Mouse (Mus musculus): ENCODE measurements around the gene Ilf2.

The Ilf2 gene

DNA sequence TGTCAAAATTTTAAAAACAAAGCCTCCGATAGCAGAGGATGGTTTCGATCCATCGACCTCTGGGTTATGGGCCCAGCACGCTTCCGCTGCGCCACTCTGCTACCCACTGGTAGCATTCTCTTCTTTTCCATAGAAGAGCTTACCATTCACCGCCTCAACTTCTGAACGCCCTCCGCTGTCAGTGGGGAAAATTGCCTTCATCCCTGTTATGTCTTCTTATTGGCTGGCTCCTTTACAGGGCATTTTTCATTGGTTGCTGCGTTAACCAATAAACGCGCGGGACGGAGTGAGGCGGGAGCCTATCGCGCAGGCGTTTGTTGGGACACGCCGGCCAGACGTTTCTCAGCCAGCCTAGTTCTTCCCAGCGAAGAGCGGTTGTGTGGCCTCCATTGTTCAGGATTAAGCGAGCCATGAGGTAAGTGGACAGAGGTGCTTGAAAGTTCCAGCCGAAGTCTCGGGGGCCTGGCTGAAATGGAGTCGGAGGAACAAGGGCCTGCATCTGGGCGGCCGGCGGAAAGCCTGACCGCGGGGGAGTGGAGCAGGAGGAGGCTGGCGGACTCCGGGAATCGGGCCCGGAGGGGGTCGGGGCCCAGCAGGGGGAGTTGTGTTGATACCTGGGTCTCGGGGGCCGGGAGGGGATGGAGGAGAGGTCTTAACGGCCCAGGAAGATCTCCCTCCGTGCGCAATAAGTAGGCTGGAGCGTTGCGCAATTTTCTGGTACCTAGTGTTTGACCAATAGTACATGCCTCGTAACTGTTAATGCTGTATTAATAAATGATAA is at the start of gene Ilf2:
Ilf2 (plus strand) TSS at position 296 of the 781 bp plus-strand sequence.
- peak; percentile 91 for DNase-seq

DNA sequence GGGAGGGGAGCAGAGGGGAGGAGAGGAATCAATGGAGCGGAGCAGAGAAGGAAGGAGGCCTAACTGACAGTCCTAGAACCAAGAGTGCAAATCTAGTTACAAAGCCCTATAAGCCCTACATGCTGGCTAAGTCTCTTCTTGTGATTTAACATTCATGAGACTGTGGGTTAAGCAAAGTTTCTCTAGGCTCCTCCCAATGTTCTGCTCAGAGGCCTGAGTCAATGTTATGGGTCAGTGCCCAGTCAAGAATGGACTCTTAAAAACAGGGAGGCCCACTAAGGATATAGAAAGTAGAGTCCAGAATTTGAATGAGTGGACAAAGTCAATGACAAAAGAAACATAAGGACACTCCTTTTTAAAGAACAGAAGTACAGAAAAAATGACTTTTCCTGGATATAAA is 48.4 kb upstream of the Ilf2 start:
- no peak for DNase-seq

DNA sequence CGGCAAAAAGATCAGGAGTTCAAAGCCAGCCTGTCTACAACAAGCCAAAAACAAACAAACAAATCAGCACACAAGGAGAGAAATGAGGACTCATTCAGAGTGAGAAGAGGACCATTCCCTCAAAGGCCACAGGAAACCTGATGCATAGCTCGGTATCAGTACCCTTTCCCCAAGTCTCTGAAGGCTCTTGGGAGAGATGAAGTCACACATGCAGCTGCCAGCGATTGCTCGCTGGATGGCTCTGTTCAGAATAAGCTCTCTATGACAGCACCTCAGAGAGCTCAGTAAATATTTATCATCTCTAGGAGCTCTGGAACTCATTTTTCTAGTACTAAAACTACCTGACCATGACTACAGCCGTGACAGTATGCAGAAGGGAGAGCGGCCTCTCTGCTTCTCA is 47.7 kb upstream of the Ilf2 start:
- no peak for DNase-seq

DNA sequence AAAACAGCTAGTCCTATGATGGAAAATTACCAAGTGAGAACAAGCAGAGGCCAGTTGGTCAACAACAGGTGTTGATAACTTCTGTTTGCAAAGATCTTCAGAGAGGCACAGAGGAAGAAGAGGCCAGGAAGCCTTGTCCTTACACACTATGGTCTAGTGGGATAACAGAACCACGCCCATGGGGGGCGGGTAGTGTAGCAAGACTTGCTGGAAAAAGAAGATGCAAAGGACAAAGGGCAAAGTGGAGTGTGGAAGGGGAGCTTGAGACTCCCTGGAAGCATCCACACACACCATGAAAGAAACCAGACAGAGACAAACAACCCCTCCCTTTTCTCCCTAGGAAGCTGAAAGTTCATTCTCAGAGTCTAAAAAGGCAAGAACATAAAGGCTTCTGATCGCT is 46.4 kb upstream of the Ilf2 start:
- no peak for DNase-seq

DNA sequence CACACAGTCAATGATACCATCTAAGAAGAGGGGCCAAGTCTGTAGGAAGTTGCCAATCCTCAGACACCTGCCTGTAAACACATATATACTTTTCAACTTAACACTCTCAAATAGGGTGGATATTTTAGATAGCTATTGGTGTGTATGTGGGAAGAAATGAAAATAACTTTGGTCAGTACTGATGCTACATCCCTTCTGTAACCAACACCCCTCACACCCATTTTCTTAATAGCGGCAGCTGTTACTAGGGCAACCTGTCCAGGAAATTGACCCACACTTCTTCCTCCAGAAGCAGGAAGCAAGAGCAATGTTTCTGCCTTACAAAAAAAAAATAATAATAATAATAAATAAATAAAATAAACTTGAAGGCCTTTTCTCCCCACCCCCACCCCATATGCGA is 43.6 kb upstream of the Ilf2 start:
- DNase-seq, result no peak

DNA sequence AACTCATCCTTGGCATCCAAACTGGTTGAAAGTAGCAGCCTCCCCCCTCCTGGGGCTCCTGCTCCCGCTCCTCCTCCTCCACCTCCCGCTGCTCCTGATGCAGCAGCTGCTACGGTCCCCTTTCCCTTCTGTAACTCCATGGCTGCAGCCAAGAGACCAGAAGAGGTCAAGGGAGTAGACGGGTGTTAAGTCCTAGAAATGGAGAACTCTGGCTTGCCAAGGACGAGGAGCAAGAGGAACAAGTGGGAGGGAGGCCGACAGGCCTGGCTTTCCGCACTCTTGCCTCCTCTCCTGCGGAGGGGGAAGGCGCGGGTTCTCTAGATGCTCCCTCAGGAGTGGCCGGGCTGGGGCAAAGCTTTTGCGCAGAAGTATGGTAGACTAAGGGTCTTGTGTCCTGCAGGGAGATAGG is 43.1 kb upstream of the Ilf2 start:
- DNase-seq, result peak; percentile 44

DNA sequence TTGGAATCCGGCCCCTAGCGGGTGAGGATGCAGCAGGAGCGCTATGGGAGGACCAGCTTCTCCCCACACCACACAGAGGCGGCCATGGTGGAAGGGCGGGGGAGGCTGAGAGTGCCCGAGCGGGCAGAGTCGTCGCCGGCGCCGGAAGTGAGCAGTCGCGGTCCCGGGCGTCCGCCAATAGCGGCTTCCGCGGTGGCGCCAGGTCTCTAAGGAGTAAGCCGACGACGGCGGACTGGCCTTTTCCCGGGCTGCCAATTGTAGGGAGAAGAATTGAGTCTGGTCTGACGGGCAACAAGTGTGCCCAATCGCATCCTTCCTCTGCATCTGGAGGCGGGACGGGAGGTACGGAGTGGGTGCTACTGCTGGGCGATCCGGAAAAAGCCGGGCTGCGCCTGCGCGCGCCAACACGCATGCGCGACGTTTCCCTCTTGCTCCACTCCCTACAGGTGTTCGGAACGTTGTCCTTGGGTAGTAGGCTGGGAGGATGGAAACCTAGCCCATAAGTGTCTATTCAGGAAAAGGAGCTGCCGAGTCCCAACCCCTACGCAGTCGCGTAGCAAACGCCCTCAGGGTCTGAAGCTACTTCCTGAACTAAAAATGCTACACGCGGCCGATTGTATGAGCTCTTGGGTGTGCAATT is 42.4 kb upstream of the Ilf2 start, which contains the start of gene Ints3:
Ints3 (minus strand) TSS at position 242 of the 640 bp plus-strand sequence.
- DNase-seq, result peak; percentile 97

DNA sequence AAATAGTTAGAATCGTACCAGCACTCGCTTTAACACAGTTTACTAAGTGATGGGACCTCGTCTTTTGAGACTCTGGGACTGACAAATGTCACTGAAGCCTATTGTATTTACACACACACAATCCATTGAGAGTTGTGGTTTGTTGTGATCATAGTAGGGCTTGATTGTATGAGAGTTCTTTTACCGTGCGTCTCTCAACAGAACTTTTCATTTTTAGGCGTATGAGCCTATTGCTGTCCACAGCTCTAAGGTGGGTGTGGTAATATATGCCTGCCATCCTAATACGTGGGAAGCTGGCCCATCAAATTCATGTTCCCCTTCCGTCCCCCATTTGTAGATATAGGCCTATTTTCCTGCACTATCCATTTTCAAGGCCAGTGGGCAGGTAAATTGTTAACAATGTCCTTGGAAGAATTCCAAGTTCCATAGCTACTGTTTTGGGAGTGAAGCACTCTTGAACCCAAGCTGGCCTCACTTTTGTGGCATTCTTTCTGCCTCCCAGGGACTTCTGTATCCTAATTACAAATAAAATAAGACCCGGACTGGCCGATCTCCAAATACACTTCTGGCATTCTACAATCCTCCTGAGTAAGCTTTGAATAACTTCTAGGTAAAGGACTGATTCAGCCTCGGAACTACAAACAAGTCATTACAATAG is 41.7 kb upstream of the Ilf2 start:
- no peak for DNase-seq

DNA sequence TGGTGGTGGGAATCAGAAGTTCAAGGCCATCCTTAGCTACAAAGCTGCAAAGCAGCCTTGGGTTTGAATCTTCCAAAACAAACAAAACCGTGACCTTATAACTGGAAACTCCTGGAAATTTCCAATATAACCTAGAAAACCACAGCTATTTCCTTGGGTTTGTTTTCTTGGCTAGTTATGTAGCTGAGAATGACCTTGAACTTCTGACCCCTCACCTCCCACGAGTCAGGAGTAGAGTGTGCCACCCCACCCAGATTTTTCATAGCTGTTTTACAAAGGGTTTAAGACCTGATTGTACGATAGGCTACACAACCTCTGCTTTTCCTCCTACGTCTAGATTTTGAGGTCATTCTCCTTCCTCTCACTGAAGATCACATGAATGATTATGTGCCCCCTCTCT is 38.8 kb upstream of the Ilf2 start:
- no peak for DNase-seq

DNA sequence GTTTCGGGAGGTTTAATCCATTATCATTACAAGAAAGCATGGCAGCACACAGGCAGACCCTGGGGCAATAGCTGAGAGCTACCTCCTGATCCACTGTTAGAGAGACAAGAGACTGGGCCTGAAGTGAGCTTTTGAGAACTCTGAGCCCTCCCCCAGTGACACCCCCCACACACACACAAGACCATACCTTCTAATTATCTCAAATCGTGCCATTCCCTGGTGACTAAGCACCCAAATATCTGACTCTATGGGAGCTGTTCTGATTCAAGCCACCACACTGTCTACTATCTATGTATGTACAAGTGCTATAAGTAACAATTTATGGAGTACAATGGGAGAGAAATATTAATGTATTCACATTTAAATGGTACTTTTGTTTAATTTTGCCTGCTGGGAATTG is 35.2 kb upstream of the Ilf2 start:
- no peak for DNase-seq

DNA sequence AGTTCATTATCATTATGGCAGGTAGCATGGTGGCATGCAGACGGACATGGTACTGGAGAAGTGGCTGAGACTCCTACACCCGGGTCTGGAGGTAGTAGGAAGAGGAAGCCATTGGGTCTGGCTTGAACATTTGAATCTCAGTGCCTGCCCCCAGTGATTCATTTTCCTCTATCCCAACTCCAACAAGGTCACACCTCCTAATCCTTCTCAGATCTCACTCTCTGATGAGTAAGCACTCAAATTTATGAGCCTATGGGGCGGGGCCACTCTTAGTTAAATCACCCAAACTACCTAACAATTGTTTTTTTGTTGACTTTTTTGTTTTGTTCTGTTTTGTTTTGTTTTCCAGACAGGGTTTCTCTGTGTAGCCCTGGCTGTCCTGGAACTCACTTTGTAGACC is 31.9 kb upstream of the Ilf2 start:
- DNase-seq, result no peak

DNA sequence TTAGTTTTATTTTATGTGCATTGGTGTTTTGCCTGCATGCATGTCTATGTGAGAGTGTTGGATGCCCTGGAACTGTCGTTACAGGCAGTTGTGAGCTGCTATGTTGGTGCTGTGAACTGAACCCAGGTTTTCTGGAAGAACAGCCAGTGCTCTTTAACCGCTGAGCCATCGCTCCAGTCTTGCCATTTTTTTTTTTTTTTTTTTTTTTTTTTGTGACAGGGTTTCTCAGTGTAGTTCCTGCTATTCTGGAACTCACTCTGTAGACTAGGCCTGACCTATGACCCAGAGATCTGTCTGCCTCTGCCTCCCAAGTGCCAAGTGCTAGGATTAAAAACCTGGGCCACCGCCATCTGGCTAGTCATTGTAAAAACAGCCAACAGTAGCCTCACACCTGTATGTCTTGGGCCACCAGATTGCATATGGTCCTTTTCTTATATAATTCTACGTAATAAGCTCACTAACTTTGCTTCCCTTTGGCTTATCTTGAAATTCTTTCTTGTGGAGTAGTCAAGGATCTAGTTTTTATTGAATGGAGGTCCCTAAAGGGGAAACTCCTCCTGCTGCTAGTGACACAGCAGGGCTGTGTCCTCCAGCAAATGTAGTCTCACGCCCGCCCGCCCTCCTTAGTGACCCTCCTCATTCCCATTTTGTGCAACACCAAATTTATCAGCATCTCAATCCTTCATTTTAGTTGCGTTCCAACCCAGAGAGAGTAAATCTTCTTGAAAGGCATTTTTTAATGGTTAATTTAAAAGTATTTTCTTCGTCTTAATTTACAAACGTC is 30.3 kb upstream of the Ilf2 start:
- DNase-seq, result no peak

DNA sequence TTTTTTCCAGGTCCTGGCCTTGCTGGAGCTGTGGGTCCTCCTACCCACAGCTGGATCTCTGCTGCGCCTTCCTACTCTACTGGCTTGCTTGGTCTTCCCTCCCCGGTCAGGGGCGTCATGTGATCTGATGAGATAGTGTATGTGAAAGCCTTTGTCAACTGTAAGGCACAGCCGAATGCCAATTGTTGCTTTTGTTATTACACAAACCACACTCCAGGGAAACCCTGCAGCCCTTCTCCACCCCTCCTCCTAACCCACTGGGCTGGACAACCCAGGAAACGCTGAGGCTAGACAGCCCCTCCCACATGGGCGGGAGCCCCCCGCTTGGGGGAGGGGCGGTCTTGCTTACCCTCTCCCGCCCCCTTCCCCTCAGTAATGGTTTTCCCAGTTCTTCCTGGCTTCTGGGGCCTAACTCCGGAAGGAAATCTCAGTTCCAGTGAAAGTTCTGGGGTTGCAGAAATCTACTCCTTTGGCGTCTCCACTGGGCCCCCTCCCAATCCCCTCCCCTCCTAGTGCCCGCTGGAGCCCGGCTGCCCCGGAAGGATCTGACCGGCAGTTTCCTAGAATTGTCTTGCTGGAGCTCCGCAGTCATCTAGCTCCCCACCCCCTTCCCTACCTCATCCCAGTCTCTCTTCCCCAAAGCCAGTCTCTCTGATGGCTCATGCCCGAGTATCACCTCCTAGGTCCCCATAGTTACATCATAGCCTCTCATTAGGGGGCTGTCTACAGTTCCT is 29.4 kb upstream of the Ilf2 start:
- DNase-seq, result peak; percentile 80

DNA sequence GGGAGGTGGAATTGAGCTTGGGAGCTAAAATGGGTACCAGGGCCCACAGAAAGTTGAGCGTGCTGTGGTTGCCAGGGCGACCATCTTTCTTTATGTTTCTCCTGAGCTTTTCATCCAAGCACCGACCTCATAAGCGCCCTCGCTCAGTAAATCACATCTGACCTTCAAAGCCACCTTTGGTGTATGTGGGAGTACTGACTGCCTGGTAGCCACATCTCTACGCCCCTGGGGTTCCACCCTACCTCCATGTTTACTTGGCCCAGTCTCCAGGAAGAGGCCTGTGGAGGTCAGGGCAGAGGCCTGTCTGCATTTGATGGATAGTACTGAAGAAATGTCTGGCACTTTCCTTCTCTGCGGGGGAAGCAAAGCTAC is 28.8 kb upstream of the Ilf2 start:
- peak; percentile 7 for DNase-seq

DNA sequence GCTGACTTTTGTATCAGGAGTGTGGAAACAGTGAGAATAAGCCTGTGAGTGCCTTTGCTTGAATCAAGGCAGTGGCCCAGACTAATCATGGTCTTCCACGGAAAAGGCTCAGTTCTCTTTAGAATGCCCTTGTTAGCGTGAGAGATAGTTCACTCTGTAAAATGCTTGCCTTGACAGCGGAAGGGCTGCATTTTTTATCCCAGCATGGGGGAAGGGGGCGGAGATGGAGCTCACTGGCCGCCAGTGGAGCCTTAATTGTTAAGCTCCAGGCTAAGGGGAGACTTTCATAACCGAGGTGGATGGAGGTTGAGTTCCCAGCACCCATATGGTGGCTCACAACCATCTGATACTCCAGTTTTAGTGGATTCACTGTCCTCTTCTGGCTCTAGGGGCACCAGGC is 27.3 kb upstream of the Ilf2 start:
- DNase-seq, result no peak

DNA sequence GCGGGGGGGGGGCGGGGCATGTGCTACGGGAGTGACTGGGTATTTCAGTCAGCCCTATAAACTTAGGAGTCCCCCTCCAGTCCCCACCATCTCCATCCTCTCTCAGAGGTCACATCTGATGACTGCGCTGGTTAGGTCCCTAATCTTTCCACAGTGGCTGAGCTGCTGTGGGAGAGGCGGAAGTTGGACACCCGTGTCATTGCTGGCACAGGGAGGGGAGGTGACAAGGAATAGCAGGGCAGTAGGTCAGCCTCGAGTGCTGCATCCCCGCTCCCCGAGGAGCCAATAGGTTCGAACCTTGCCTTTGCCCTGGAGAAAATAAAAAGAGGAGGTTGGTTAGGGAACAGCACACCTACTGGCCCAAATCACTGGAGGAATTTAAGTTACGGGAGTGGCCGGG is 25.1 kb upstream of the Ilf2 start:
- DNase-seq, result no peak

DNA sequence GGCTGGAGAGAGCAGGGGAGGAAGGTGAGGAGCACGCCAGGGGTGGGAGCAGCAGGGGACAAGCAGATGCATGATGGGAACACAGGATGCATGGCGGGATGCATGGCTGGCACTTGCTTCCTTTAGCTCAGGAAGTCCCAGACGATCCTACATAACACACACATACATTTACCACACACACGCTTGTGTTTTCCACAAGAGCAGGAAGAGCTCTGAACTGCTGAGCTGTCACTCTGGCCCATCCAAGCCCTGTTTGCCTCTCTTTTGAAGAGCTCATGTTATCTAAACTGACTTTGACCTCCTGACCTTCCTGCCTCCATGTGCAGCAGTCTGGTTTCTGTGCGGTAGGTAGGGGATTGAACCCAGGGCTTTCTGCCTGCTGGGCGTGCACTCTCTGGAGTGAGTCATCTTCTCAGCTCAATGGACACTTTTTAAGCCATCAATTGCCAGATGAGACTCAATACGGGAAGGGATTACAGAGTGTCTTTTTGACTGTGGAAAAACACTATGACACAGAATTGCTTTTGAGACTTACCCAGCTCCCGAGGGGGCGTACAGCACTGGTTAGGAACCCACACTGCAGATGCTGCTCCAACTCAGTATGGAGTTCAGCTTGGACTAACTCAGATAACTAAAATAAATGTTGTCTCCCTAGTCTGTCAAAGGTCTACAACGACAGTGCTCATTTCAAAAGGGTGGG is 24.4 kb upstream of the Ilf2 start:
- no peak for DNase-seq

DNA sequence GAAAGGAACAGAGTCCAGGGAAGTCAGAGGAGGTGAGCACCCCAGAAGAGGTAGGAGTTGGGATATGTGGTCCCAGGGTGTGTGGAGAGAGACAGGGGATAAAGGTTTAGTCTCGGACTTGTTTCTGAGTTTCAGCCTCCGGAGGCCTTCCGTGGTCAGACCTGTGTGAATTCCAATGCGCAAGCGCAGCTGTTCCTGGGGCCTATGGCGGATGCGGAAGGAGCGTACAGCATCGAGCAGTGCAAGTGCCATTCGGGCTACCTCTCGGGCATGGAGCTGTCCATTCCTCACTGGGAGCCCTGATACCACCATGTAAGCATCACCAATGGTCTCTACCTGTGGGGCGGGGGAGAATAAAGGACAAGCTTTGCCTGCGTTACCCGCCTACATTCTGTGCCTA is 21.0 kb upstream of the Ilf2 start:
- DNase-seq, result no peak

DNA sequence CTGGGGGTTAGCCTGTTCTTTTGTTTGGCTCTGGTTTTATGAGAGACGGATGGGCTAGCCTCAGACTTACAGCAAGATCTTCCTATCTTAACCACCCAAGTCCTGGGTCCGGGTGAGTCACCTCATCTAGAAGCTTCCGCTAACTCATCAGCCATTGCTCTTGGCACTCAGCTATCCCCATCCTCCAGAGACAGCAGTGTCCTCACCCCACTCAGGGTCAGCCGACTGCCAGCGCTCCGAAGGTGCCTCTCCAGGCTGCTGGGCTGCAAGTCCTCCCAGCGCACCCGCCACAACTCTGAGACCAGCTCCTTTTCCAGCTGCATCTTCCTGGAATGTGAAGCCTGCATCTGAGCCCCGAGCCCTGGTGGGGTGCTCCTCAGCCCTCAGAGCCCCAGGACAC is 16.2 kb upstream of the Ilf2 start:
- DNase-seq, result no peak

DNA sequence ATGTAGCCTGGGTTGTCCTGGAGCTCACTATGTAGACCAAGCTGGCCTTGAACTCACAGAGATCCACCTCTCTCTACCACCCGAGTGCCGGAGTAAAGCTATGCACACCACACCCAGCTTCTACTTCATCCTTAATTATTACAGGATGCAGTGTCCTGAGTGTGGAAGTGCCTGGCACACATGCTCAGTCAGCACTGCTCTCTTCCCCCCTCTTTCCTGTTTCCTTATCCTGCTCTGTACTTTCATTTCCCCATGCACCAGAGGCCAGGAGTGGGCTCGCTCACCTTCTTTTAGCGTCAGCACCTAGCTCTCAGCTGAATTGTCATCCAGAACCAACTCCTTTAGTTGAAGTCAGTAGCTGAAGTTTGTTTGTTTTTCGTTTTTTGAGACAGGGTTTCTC is 15.6 kb upstream of the Ilf2 start:
- DNase-seq, result no peak

DNA sequence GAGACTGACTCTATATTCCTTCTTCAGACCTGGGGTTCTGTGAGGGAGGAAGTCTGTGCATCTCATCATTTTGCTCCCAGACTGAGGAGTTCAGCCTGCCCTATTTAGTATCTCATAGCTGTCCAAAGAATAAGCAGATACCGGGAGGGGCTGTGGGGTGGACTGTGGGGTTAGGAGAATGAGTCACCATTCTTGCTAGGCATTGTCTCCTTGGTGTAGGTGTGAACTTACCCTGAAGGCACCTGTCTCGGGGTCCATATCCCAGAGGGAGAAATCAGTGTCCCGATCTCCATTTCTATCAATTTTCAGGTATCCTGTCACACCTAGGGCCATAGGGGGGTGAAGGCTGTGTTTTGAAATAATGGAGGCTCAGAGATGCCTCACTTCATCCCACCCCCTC is 14.0 kb upstream of the Ilf2 start:
- no peak for DNase-seq

DNA sequence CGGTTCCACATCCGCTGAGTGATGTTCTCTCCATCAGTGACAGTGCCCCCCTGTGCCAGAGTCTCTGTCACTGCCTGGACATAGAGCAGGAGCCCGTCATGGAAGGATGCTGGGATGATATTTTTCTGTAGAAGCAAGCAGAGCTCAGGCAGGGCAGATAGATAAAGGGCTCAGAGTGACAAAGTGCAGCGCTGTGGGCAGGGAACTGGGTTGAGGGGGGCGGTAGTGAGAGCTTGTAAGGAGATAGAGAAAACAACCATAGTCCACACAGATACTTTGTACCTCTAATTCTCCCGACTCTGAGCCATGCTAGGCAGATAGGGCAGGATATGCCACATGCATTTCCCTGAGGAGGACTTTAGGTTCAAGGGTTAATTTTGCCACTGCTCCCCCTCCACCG is 13.3 kb upstream of the Ilf2 start:
- DNase-seq, result no peak

Data from right cerebral cortex, postnatal 4 days (tissue).